Mouse (Mus musculus): Measurements from ENCODE around the gene Ctrb1.
A peak's percentile ranks its signal among the peaks of the same experiment; 100 is the strongest.

The Ctrb1 gene

GRCm38 (mm10) chr8:111690960-111691445 lies at the start of gene Ctrb1:
Gene Ctrb1 (minus strand): TSS chr8:111691010.
- DNase-seq (ENCODE audit: low read depth, low spot score), result no peak
- no peaks in the 10 kb centered on the region for H3K36me3 ChIP-seq (ENCODE audit: control insufficient read depth, insufficient read depth, low read length, poor library complexity, severe bottlenecking)

GRCm38 (mm10) chr8:111740301-111740711 lies 49.5 kb upstream of the Ctrb1 start:
- no peak for DNase-seq (ENCODE audit: low read depth, low spot score)
- Histone ChIP-seq H3K36me3 (ENCODE audit: control insufficient read depth, insufficient read depth, low read length, poor library complexity, severe bottlenecking) (no peaks in the 10 kb centered on the region), H3K27me3 (ENCODE audit: control insufficient read depth, insufficient read depth, low read length, poor library complexity, severe bottlenecking) (no peaks in the 10 kb centered on the region)

More at GRCm38 (mm10) chr8:111690960-111691445, at the start of gene Ctrb1:
- no peaks in the 10 kb centered on the region for H3K27me3 ChIP-seq (ENCODE audit: control insufficient read depth, insufficient read depth, low read length, poor library complexity, severe bottlenecking)

- H3K27me3 ChIP-seq (ENCODE audit: control insufficient read depth, insufficient read depth, low read length, poor library complexity, severe bottlenecking), result no peaks in the 10 kb centered on the region
- DNase-seq (ENCODE audit: low read depth, low spot score), result no peak
- no peaks in the 10 kb centered on the region for H3K36me3 ChIP-seq (ENCODE audit: control insufficient read depth, insufficient read depth, low read length, poor library complexity, severe bottlenecking)
Measured at GRCm38 (mm10) chr8:111739604-111740003, 48.8 kb upstream of the Ctrb1 start.

- no peak for DNase-seq (ENCODE audit: low read depth, low spot score)
- Histone ChIP-seq H3K36me3 (ENCODE audit: control insufficient read depth, insufficient read depth, low read length, poor library complexity, severe bottlenecking) (no peaks in the 10 kb centered on the region), H3K27me3 (ENCODE audit: control insufficient read depth, insufficient read depth, low read length, poor library complexity, severe bottlenecking) (no peaks in the 10 kb centered on the region)
Measured at GRCm38 (mm10) chr8:111738867-111739266, 48.1 kb upstream of the Ctrb1 start.

GRCm38 (mm10) chr8:111736321-111736720 lies 45.5 kb upstream of the Ctrb1 start:
- no peaks in the 10 kb centered on the region for H3K36me3 ChIP-seq (ENCODE audit: control insufficient read depth, insufficient read depth, low read length, poor library complexity, severe bottlenecking)
- H3K27me3 ChIP-seq (ENCODE audit: control insufficient read depth, insufficient read depth, low read length, poor library complexity, severe bottlenecking), result no peaks in the 10 kb centered on the region; the same call in 1 of the 2 replicates
- no peak for DNase-seq (ENCODE audit: low read depth, low spot score)

- Histone ChIP-seq H3K36me3 (ENCODE audit: control insufficient read depth, insufficient read depth, low read length, poor library complexity, severe bottlenecking) (no peaks in the 10 kb centered on the region), H3K27me3 (ENCODE audit: control insufficient read depth, insufficient read depth, low read length, poor library complexity, severe bottlenecking) (no peaks in the 10 kb centered on the region; the same call in 1 of the 2 replicates)
- DNase-seq (ENCODE audit: low read depth, low spot score), result no peak
Measured at GRCm38 (mm10) chr8:111735791-111736190, 45.0 kb upstream of the Ctrb1 start.

- Histone ChIP-seq H3K36me3 (ENCODE audit: control insufficient read depth, insufficient read depth, low read length, poor library complexity, severe bottlenecking) (no peaks in the 10 kb centered on the region), H3K27me3 (ENCODE audit: control insufficient read depth, insufficient read depth, low read length, poor library complexity, severe bottlenecking) (no peaks in the 10 kb centered on the region; the same call in 1 of the 2 replicates)
- DNase-seq (ENCODE audit: low read depth, low spot score), result no peak
Measured at GRCm38 (mm10) chr8:111735335-111735761, 44.5 kb upstream of the Ctrb1 start.

- no peaks in the 10 kb centered on the region for H3K36me3 ChIP-seq (ENCODE audit: control insufficient read depth, insufficient read depth, low read length, poor library complexity, severe bottlenecking)
- no peak for DNase-seq (ENCODE audit: low read depth, low spot score)
- H3K27me3 ChIP-seq (ENCODE audit: control insufficient read depth, insufficient read depth, low read length, poor library complexity, severe bottlenecking), result no peaks in the 10 kb centered on the region; the same call in none of the 2 replicates
Measured at GRCm38 (mm10) chr8:111734244-111734960, 43.6 kb upstream of the Ctrb1 start.

GRCm38 (mm10) chr8:111733581-111734243 lies 42.9 kb upstream of the Ctrb1 start:
- DNase-seq (ENCODE audit: low read depth, low spot score), result no peak
- no peaks in the 10 kb centered on the region for H3K36me3 ChIP-seq (ENCODE audit: control insufficient read depth, insufficient read depth, low read length, poor library complexity, severe bottlenecking)

GRCm38 (mm10) chr8:111732406-111733085 lies 41.7 kb upstream of the Ctrb1 start:
- DNase-seq (ENCODE audit: low read depth, low spot score), result no peak
- H3K27me3 ChIP-seq (ENCODE audit: control insufficient read depth, insufficient read depth, low read length, poor library complexity, severe bottlenecking), result no peaks in the 10 kb centered on the region; the same call in none of the 2 replicates
- H3K36me3 ChIP-seq (ENCODE audit: control insufficient read depth, insufficient read depth, low read length, poor library complexity, severe bottlenecking), result no peaks in the 10 kb centered on the region

More at GRCm38 (mm10) chr8:111733581-111734243, 42.9 kb upstream of the Ctrb1 start:
- H3K27me3 ChIP-seq (ENCODE audit: control insufficient read depth, insufficient read depth, low read length, poor library complexity, severe bottlenecking), result no peaks in the 10 kb centered on the region; the same call in none of the 2 replicates

GRCm38 (mm10) chr8:111732004-111732403 lies 41.2 kb upstream of the Ctrb1 start:
- DNase-seq (ENCODE audit: low read depth, low spot score), result peak; percentile 78
- Histone ChIP-seq H3K27me3 (ENCODE audit: control insufficient read depth, insufficient read depth, low read length, poor library complexity, severe bottlenecking) (no peaks in the 10 kb centered on the region; the same call in none of the 2 replicates), H3K36me3 (ENCODE audit: control insufficient read depth, insufficient read depth, low read length, poor library complexity, severe bottlenecking) (no peaks in the 10 kb centered on the region)

- H3K36me3 ChIP-seq (ENCODE audit: control insufficient read depth, insufficient read depth, low read length, poor library complexity, severe bottlenecking), result no peaks in the 10 kb centered on the region
- no peak for DNase-seq (ENCODE audit: low read depth, low spot score)
- H3K27me3 ChIP-seq (ENCODE audit: control insufficient read depth, insufficient read depth, low read length, poor library complexity, severe bottlenecking), result no peaks in the 10 kb centered on the region; the same call in none of the 2 replicates
Measured at GRCm38 (mm10) chr8:111731231-111731977, 40.6 kb upstream of the Ctrb1 start.

- DNase-seq (ENCODE audit: low read depth, low spot score), result no peak
- Histone ChIP-seq H3K27me3 (ENCODE audit: control insufficient read depth, insufficient read depth, low read length, poor library complexity, severe bottlenecking) (no peaks in the 10 kb centered on the region; the same call in none of the 2 replicates), H3K36me3 (ENCODE audit: control insufficient read depth, insufficient read depth, low read length, poor library complexity, severe bottlenecking) (no peaks in the 10 kb centered on the region)
Measured at GRCm38 (mm10) chr8:111729233-111730170, 38.7 kb upstream of the Ctrb1 start.
